Comparison of ENCODE assay signal across 14 mouse cellular contexts in the genomic region with DNA sequence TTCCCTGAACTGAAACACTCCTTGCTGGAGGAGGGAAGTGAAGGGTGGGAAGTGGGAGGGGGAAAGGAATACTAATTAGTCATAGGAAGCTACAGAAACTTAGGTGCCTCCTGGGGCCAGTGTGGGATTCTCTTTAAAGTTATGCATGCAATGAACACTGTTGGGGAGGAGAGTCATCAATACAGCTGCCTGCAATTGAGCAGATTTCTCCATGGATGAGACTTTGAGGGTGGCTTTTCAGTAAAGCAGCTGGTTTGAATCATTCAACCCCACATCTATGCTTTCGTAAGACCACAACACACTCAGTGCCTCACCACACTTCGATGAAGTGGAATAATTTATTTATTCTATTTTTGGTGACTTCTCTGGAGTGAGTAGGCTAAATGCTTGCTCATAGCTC.
DNase-seq lines count a peak whose midpoint lies in the region; ATAC-seq and TF ChIP-seq lines count a peak whose summit lies in the region.
"Had no signal": no experiment of that assay in that cellular context is flagged by ENCODE, and none has a peak within 500 bp of the region (broad histone marks: within the 10 kb centered on the region; RNA-seq: fewer than 3 reads in every experiment).

No protein-coding gene starts in this region.

- H3K36me3 ChIP-seq in lung, embryonic 16.5 days (ENCODE audit: control insufficient read depth, insufficient read depth, low read length) = no peaks in the 10 kb centered on the region
- H3K36me3 ChIP-seq in embryonic facial prominence, embryonic 13.5 days = no peaks in the 10 kb centered on the region
- no peaks in the 10 kb centered on the region for H3K36me3 ChIP-seq in liver, postnatal 0 days (replicated peaks; ENCODE audit: insufficient read depth, low read length)
- H3K36me3 ChIP-seq: G1E; limb, embryonic 15.5 days; neural tube, embryonic 12.5 days had no signal

- H3K27ac ChIP-seq in lung, embryonic 16.5 days (ENCODE audit: low read length) = no peak overlapping the region
- H3K27ac ChIP-seq in embryonic facial prominence, embryonic 13.5 days = no peak overlapping the region
- H3K27ac ChIP-seq in liver, postnatal 0 days (ENCODE audit: low read depth) = no peak overlapping the region
- H3K27ac ChIP-seq: limb, embryonic 15.5 days; neural tube, embryonic 12.5 days had no signal

- H3K4me3 ChIP-seq in lung, embryonic 16.5 days (ENCODE audit: low read length) = no peak overlapping the region
- no peak overlapping the region for H3K4me3 ChIP-seq in embryonic facial prominence, embryonic 13.5 days
- no peak overlapping the region for H3K4me3 ChIP-seq in liver, postnatal 0 days (ENCODE audit: low read depth, low read length)
- H3K4me3 ChIP-seq: limb, embryonic 15.5 days; neural tube, embryonic 12.5 days had no signal

- DNase-seq in frontal cortex, postnatal 36 days (ENCODE audit: low spot score in 2 of 2) = peak; percentile 14 to 22
- no peak for DNase-seq in frontal cortex, postnatal 14 days (ENCODE audit: low spot score in 2 of 2)
- DNase-seq in lung, postnatal 14 days = no peak
- DNase-seq in mesoderm, embryonic 11.5 days (ENCODE audit: low read depth, low spot score) = peak; percentile 13
- DNase-seq in liver, postnatal 0 days = no peak
- DNase-seq: cerebellum, adult 11 months; heart, postnatal 14 days had no signal

- no peaks in the 10 kb centered on the region for H3K9me3 ChIP-seq in lung, embryonic 16.5 days (ENCODE audit: control insufficient read depth, low read length)
- H3K9me3 ChIP-seq in embryonic facial prominence, embryonic 13.5 days = no peaks in the 10 kb centered on the region
- no peaks in the 10 kb centered on the region for H3K9me3 ChIP-seq in liver, postnatal 0 days (ENCODE audit: low read length)
- H3K9me3 ChIP-seq: G1E; limb, embryonic 15.5 days; neural tube, embryonic 12.5 days had no signal

- no peak overlapping the region for H3K4me2 ChIP-seq in lung, embryonic 16.5 days (ENCODE audit: low read depth, low read length)
- H3K4me2 ChIP-seq in embryonic facial prominence, embryonic 13.5 days = no peak overlapping the region
- no peak overlapping the region for H3K4me2 ChIP-seq in liver, postnatal 0 days (ENCODE audit: low read depth, low read length)
- H3K4me2 ChIP-seq: limb, embryonic 15.5 days; neural tube, embryonic 12.5 days had no signal

- no peaks in the 10 kb centered on the region for H3K27me3 ChIP-seq in lung, embryonic 16.5 days (ENCODE audit: control insufficient read depth, insufficient read depth, low read depth, low read length)
- no peaks in the 10 kb centered on the region for H3K27me3 ChIP-seq in embryonic facial prominence, embryonic 13.5 days
- H3K27me3 ChIP-seq in liver, postnatal 0 days (ENCODE audit: insufficient read depth, low read length) = no peaks in the 10 kb centered on the region
- H3K27me3 ChIP-seq: limb, embryonic 15.5 days; neural tube, embryonic 12.5 days had no signal

- TF ChIP-seq EP300 in liver, postnatal 0 days (IDR thresholded peaks at IDR 0.05; ENCODE audit: low read depth) = no peak

- peak; percentile 93 for ATAC-seq in lung, embryonic 16.5 days (ENCODE audit: low read depth)
- ATAC-seq in embryonic facial prominence, embryonic 13.5 days (ENCODE audit: insufficient number of reproducible peaks, insufficient read depth, low FRiP score, low TSS enrichment, low read depth) = peak; percentile 37; the same call in 1 of the 2 replicates
- ATAC-seq in liver, postnatal 0 days = no peak
- ATAC-seq: hindbrain, embryonic 16.5 days; midbrain, embryonic 16.5 days had no signal

- 41% methylated on average over 2 of the region's 2 CpGs for WGBS in lung, embryonic 16.5 days
- WGBS in embryonic facial prominence, embryonic 13.5 days = 43% methylated on average over 2 of the region's 2 CpGs
- WGBS in liver, postnatal 0 days (ENCODE audit: insufficient replicate concordance) = 64% methylated on average over 2 of the region's 2 CpGs

- no peaks in the 10 kb centered on the region for H3K4me1 ChIP-seq in lung, embryonic 16.5 days (replicated peaks; ENCODE audit: control insufficient read depth, insufficient read depth, low read length)
- H3K4me1 ChIP-seq in embryonic facial prominence, embryonic 13.5 days = no peaks in the 10 kb centered on the region
- H3K4me1 ChIP-seq in liver, postnatal 0 days (ENCODE audit: insufficient read depth) = no peaks in the 10 kb centered on the region
- H3K4me1 ChIP-seq: limb, embryonic 15.5 days; neural tube, embryonic 12.5 days had no signal

- no peak overlapping the region for H3K9ac ChIP-seq in lung, embryonic 16.5 days (ENCODE audit: low read length)
- no peak overlapping the region for H3K9ac ChIP-seq in embryonic facial prominence, embryonic 13.5 days
- H3K9ac ChIP-seq in liver, postnatal 0 days (replicated peaks) = no peak overlapping the region
- H3K9ac ChIP-seq: limb, embryonic 15.5 days; neural tube, embryonic 12.5 days had no signal

- TF ChIP-seq CTCF in liver, postnatal 0 days (IDR thresholded peaks at IDR 0.05; ENCODE audit: low read depth) = no peak

Comparison
In these comparisons a context has a peak if more than half of its experiments do, and no peak if none do; other contexts are left out.
1. DNase-seq: peak in frontal cortex, postnatal 36 days (2 of 2) and mesoderm, embryonic 11.5 days (single experiment); none in frontal cortex, postnatal 14 days (0 of 2), lung, postnatal 14 days (single experiment) and liver, postnatal 0 days (single experiment).